Mouse (Mus musculus) hindbrain, embryonic 14.5 days (tissue): ENCODE measurements around the gene Pdgfc. TPM values are rescaled to one million over a fixed set of nuclear protein-coding genes. Genes with fewer than 3 reads are reported as not detected.
A peak's percentile ranks its signal among the peaks of the same experiment; 100 is the strongest.

ENCODE experiments used
- ATAC-seq: fragments of 200-750 bp; cut with Nextera tagmentation; 2 replicates; pipeline ENCODE4 v1.8.0; 2017; ENCODE audit warnings: moderate number of reproducible peaks, mild to moderate bottlenecking, moderate TSS enrichment, moderate library complexity; ENCODE audit not compliant: low FRiP score
- DNase-seq: peaks from one replicate; pipeline ENCODE4 v3.0.0-alpha.2; 2015; ENCODE audit warnings: low spot score
- H3K27ac ChIP-seq: fragments of 300-500 bp; sonication (generic); 2 replicates; pipeline ENCODE4 v1.5.1; 2014; ENCODE audit warnings: mild to moderate bottlenecking, moderate library complexity
- H3K27me3 ChIP-seq: fragments of 300-500 bp; sonication (generic); 2 replicates; pipeline ENCODE4 v1.6.1; 2014; ENCODE audit warnings: mild to moderate bottlenecking, low read length, mixed read lengths; ENCODE audit not compliant: control insufficient read depth, insufficient read depth
- H3K36me3 ChIP-seq: fragments of 300-500 bp; sonication (generic); replicated peaks from 2 replicates; pipeline ENCODE4 v1.6.1; 2014; ENCODE audit not compliant: control insufficient read depth, insufficient read depth
- H3K4me1 ChIP-seq: fragments of 300-500 bp; sonication (generic); replicated peaks from 2 replicates; pipeline ENCODE4 v1.6.1; 2014; ENCODE audit warnings: antibody characterized with exemption, low read length, mixed read lengths; ENCODE audit not compliant: control insufficient read depth, insufficient read depth
- H3K4me2 ChIP-seq: fragments of 300-500 bp; sonication (generic); replicated peaks from 2 replicates; pipeline ENCODE4 v1.6.1; 2014; ENCODE audit warnings: mild to moderate bottlenecking, moderate library complexity
- H3K4me3 ChIP-seq: fragments of 300-500 bp; sonication (generic); replicated peaks from 2 replicates; pipeline ENCODE4 v1.5.1; 2014; ENCODE audit warnings: mild to moderate bottlenecking, low read length
- H3K9ac ChIP-seq: fragments of 300-500 bp; sonication (generic); 2 replicates; pipeline ENCODE4 v1.6.1; 2014
- H3K9me3 ChIP-seq: fragments of 300-500 bp; sonication (generic); 2 replicates; pipeline ENCODE4 v1.6.1; 2016; ENCODE audit warnings: low read length; ENCODE audit not compliant: control insufficient read depth
- WGBS: fragments of 180-500 bp; shearing (Covaris S2); extraction: QIAGEN DNeasy Blood & Tissue Kit; methylation state at CpG from one replicate; pipeline ENCODE4 v1.1.7; 2014; 5-methylcytosine and 5-hydroxymethylcytosine counted together
- polyA plus RNA-seq: library from polyadenylated mRNA; unstranded; fragments of >200 nt; fragmentation: Nextera tagmentation; extraction: Ambion mirVana; gene quantifications from 2 replicates; pipeline ENCODE4 v1.2.1, GENCODE M21; 2014

Pdgfc gene
- polyA plus RNA-seq = 6.5 TPM in 2 replicates

DNA sequence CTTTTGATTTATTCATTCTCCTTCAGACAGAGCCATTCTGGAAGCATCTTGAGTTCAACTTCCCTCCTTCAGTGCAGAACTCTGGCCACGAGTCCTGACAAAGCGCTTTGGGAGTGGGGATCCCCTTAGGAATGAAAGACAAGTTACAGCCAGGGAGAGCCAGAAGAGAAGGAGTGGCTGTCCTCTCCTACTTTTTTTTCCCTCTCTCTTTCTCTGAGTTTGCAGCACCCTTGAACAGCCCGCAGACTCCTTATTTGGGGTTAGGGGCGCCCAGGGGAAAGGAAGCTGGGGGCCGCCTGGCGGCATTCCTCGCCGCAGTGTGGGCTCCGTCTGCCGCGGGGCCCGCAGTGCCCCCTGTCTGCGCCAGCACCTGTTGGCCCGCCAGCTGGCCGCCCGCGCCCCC is at the start of gene Pdgfc:
Gene Pdgfc (plus strand): TSS at position 266 of the 403 bp plus-strand sequence.
- H3K9me3 ChIP-seq = no peaks in the 10 kb centered on the region
- 2% methylated on average over 15 of the region's 17 CpGs for WGBS
- H3K36me3 ChIP-seq = no peaks in the 10 kb centered on the region
- DNase-seq (no peak), ATAC-seq (no peak; the same call in 1 of the 2 replicates)
- H3K4me1 ChIP-seq = 0 out of 2 replicates have a peak, but pooled peaks cover 11% of the 10 kb centered on the region
- peak within 1 kb of the TSS; percentile 96 for H3K4me2 ChIP-seq
- H3K27ac ChIP-seq = peak within 1 kb of the TSS; percentile 65
- peak within 1 kb of the TSS; percentile 82 for H3K4me3 ChIP-seq
- H3K9ac ChIP-seq = peak within 1 kb of the TSS; percentile 74
- no peaks in the 10 kb centered on the region for H3K27me3 ChIP-seq

DNA sequence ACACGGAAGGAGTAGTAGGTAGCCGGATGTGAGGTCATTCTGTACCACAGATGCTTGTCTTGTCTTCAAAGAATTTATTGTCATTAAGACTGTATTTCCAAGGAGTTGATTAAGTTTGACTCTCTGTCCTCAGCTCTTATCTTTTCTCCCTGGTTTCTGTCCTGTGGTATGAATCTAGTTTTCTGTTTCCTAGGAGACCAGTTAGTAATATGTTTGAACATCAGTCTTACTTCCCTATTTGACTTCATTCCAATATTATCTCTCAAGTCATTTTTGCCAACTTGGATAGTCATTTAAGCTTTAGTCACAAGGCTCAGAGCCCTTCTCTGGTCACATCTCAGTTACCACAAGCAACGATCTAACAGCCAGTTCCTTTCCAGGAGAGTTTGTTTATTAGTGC is 27.0 kb upstream of the Pdgfc start:
- DNase-seq = no peak
- H3K9ac ChIP-seq = no peak overlapping the region
- H3K27ac ChIP-seq = no peak overlapping the region
- H3K36me3 ChIP-seq = no peaks in the 10 kb centered on the region
- 91% methylated on average over 3 of the region's 3 CpGs for WGBS
- H3K4me3 ChIP-seq = no peak overlapping the region
- H3K9me3 ChIP-seq = no peaks in the 10 kb centered on the region
- no peaks in the 10 kb centered on the region for H3K27me3 ChIP-seq
- H3K4me1 ChIP-seq = no peaks in the 10 kb centered on the region
- no peak overlapping the region for H3K4me2 ChIP-seq
- no peak for ATAC-seq

DNA sequence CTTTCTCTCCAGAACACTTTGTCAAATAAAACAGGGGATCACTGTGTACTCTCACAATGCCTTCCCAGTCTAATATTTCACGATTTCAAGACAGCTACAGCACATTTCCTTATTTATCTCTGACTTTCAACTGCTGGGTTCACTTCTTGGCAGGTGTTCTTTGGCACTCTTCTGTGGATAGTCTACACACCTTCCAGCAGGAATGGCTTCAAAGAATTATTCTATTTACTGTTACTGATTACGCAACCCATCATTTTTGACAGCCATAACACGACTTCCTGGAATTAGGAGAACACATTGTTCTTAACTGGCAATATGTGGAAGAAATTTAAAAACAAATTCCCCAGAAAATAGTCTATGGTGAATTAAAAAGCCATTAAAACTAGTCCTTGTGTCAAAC is 26.3 kb upstream of the Pdgfc start:
- no peak for ATAC-seq
- 83% methylated on average over 3 of the region's 3 CpGs for WGBS
- Histone ChIP-seq H3K4me1 (no peaks in the 10 kb centered on the region), H3K9me3 (no peaks in the 10 kb centered on the region), H3K4me3 (no peak overlapping the region), H3K36me3 (no peaks in the 10 kb centered on the region), H3K9ac (no peak overlapping the region), H3K27me3 (no peaks in the 10 kb centered on the region), H3K27ac (no peak overlapping the region), H3K4me2 (no peak overlapping the region)
- DNase-seq = no peak

DNA sequence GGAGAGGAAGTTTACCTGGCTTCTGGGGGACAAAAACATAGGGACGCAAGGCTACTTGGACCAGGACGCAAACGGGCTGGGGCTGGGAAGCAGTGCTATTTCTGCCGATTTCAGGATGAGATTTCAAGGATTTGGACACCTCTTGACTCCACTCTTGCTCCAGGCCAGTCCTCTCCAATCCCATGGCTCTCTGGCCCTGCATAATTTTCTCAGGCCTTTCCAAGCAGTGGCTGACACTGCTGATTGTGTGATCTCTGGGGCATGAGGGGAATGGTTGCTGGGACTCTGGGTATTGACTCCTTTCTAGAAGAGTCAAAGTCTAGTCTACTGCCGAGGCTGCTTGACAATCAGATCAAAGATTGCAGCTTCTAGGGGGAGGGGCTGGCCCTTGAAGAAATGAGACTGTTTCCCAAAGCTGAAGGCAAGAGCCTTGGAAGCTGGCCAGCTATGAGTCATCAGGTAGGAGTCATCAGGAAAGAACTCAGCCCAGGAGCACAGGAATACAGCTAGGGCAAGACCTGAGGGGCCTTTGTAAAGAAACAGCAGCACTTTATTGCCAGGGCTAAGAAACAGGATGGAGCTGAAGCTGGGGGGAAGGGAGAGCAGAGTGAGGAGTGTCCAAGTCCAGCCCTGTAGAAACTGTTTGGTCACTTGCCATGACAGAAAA is 18.7 kb upstream of the Pdgfc start:
- H3K27ac ChIP-seq = no peak overlapping the region
- H3K36me3 ChIP-seq = no peaks in the 10 kb centered on the region
- WGBS = 84% methylated on average over 5 of the region's 5 CpGs
- no peaks in the 10 kb centered on the region for H3K27me3 ChIP-seq
- no peak overlapping the region for H3K9ac ChIP-seq
- no peak for ATAC-seq
- H3K4me2 ChIP-seq = no peak overlapping the region
- H3K9me3 ChIP-seq = no peaks in the 10 kb centered on the region
- no peak for DNase-seq
- H3K4me1 ChIP-seq = no peaks in the 10 kb centered on the region
- H3K4me3 ChIP-seq = no peak overlapping the region

DNA sequence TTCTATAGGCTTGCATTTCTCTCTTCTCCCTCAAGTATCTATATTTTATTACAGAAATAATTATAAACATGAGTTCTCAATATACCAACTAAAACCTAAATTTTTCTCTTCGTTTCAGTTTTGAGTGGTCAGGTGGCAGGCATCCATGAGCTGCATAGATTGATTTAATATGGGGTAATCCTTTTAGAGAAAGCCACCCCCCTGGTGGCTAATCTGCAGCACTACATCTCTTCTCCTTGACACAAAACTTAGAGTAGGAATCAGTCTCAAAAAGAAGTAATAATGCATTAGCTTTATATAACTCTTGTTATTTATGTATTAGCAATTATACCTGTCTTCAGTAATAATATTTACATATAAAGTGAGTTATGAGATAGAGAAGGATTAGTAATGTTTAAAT is 16.2 kb upstream of the Pdgfc start:
- DNase-seq = no peak
- no peak for ATAC-seq
- no peaks in the 10 kb centered on the region for H3K27me3 ChIP-seq
- H3K9ac ChIP-seq = no peak overlapping the region
- no peak overlapping the region for H3K27ac ChIP-seq
- H3K4me2 ChIP-seq = no peak overlapping the region
- H3K4me3 ChIP-seq = no peak overlapping the region
- no peaks in the 10 kb centered on the region for H3K36me3 ChIP-seq
- no peaks in the 10 kb centered on the region for H3K9me3 ChIP-seq
- no peaks in the 10 kb centered on the region for H3K4me1 ChIP-seq
- 53% methylated on average over 1 of the region's 1 CpGs for WGBS

DNA sequence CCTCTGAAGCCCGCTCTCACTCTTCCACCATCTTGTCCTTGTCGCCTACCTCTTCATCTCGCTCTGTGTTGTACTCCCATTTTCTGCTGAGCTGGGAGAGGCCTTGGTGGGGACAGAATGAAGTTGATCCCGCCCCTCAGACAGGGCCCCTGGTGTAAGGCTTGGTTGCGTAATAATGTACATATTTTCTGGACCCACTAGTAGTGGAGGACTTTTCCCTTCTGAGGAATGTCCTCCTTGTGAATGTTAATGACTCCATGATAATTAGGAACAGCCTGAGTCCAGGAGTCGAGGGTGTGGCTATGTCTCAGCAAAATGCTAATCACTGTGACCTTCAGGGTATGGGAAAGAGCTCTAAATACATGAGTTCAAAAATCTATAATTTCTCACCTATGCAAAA is 14.4 kb upstream of the Pdgfc start:
- H3K4me2 ChIP-seq = no peak overlapping the region
- H3K9me3 ChIP-seq = no peaks in the 10 kb centered on the region
- no peak overlapping the region for H3K9ac ChIP-seq
- H3K27me3 ChIP-seq = no peaks in the 10 kb centered on the region
- ATAC-seq (no peak), DNase-seq (no peak)
- H3K36me3 ChIP-seq = no peaks in the 10 kb centered on the region
- H3K4me3 ChIP-seq = no peak overlapping the region
- H3K4me1 ChIP-seq = no peaks in the 10 kb centered on the region
- no peak overlapping the region for H3K27ac ChIP-seq
- WGBS = 78% methylated on average over 6 of the region's 6 CpGs

DNA sequence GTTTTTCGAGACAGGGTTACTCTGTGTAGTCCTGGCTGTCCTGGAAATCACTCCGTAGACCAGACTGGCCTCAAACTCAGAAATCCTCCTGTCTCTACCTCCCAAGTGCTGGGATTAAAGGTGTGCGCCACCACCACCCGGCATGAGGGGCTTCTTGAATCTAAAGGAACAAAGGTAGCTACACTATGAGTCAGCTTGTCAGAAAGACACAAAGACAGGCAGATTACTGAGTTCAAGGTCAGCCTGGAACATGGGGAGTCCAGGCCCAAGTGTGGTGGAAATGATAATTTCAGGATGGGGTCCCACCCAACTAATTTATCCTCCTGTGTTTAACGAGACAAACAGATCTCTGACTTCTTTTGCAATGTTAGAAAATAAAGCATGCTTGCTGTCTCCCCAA is 13.9 kb upstream of the Pdgfc start:
- DNase-seq (no peak), ATAC-seq (no peak)
- 80% methylated on average over 5 of the region's 5 CpGs for WGBS
- no peaks in the 10 kb centered on the region for H3K27me3 ChIP-seq
- H3K27ac ChIP-seq = no peak overlapping the region
- H3K4me2 ChIP-seq = no peak overlapping the region
- H3K9ac ChIP-seq = no peak overlapping the region
- H3K36me3 ChIP-seq = no peaks in the 10 kb centered on the region
- no peaks in the 10 kb centered on the region for H3K9me3 ChIP-seq
- no peaks in the 10 kb centered on the region for H3K4me1 ChIP-seq
- H3K4me3 ChIP-seq = no peak overlapping the region

DNA sequence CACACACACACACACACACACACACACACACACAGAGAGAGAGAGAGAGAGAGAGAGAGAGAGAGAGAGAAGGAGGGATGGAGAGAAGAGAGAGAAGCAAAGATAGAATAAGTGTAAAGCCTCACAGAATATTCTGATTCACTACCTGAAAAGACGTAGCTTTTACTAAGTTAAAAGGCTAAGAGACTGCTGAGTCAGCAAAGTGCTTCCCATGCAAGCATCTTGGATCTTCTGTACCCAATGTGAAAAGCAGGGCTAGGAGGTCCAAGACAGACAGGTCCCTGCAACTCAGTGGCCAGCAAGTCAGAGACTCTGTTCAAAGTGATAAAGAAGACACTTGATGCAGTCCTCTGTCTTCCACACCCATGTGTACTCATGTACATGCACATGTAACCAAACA is 13.4 kb upstream of the Pdgfc start:
- no peaks in the 10 kb centered on the region for H3K27me3 ChIP-seq
- DNase-seq = no peak
- no peak overlapping the region for H3K4me2 ChIP-seq
- H3K4me3 ChIP-seq = no peak overlapping the region
- 55% methylated on average over 1 of the region's 1 CpGs for WGBS
- no peaks in the 10 kb centered on the region for H3K4me1 ChIP-seq
- H3K36me3 ChIP-seq = no peaks in the 10 kb centered on the region
- ATAC-seq = no peak
- H3K27ac ChIP-seq = no peak overlapping the region
- H3K9me3 ChIP-seq = no peaks in the 10 kb centered on the region
- no peak overlapping the region for H3K9ac ChIP-seq

DNA sequence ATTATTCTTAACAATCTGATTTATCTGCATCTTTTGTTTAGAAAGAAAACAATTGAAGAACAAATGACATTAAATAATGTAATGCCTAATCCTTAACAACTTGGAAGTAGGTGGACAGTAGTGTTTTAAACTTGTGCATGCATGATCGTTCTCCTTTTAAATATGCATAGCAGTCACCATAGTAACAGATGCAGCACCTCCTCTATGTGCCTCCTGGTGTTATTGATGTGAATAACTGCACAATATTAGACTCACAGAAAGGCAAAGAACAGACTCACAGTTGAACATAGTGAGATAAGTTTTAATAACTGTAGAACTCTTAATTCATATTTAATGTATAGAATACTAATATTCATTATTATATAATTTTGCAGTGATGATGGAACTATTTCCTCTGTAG is 12.6 kb upstream of the Pdgfc start:
- WGBS = 15% methylated on average over 1 of the region's 1 CpGs

More for the DNA sequence above, 12.6 kb upstream of the Pdgfc start:
- no peak overlapping the region for H3K4me2 ChIP-seq
- no peak overlapping the region for H3K4me3 ChIP-seq
- DNase-seq (no peak), ATAC-seq (peak; percentile 74; the same call in 1 of the 2 replicates)
- no peaks in the 10 kb centered on the region for H3K9me3 ChIP-seq
- H3K9ac ChIP-seq = no peak overlapping the region
- H3K4me1 ChIP-seq = no peaks in the 10 kb centered on the region
- H3K27ac ChIP-seq = no peak overlapping the region
- H3K36me3 ChIP-seq = no peaks in the 10 kb centered on the region
- H3K27me3 ChIP-seq = no peaks in the 10 kb centered on the region
